Mouse (Mus musculus) megakaryocyte, adult 5-6 weeks (primary cell): ENCODE measurements around the gene Lrrc25. TPM values are rescaled to one million over a fixed set of nuclear protein-coding genes. Genes with fewer than 3 reads are reported as not detected.
"Not testable (repeated sequence)": the region's sequence is repeated elsewhere in the genome, so short reads cannot be mapped to it uniquely, and the experiment has no call there.

ENCODE experiments used
- ATAC-seq: 2 replicates; pipeline ENCODE4 v1.8.0; 2016; ENCODE audit warnings: mild to moderate bottlenecking, inconsistent platforms; ENCODE audit not compliant: poor library complexity, severe bottlenecking
- total RNA-seq, 2 experiments: library from RNA; stranded (forward) in 1 of 2; stranded (reverse) in 1 of 2; fragments of 153-499, 151-499 nt in 1 of 2; fragments of 221-1000, 200-1000 nt in 1 of 2; gene quantifications; 2 replicates each; pipeline versions ENCODE4 v1.2.3 to v1.2.4; 2015 to 2017

Gene Lrrc25
- total RNA-seq (2015) (62.2 and 64.6 TPM in 2 replicates), total RNA-seq (2017) (29.3 and 33.8 TPM in 2 replicates)

- peak; percentile 25 for ATAC-seq
These were observed at the start of gene Lrrc25 for GRCm38 (mm10) chr8:70615894-70616293. Gene Lrrc25, plus strand, starts transcription at chr8:70616155.

- no peak for ATAC-seq
These were observed 45.6 kb upstream of the Lrrc25 start for GRCm38 (mm10) chr8:70570360-70570759.

GRCm38 (mm10) chr8:70570990-70571389 is 45.0 kb upstream of the Lrrc25 start:
- no peak for ATAC-seq

- ATAC-seq = no peak
These were observed 41.7 kb upstream of the Lrrc25 start for GRCm38 (mm10) chr8:70574302-70574701.

- no peak for ATAC-seq
These were observed 41.0 kb upstream of the Lrrc25 start for GRCm38 (mm10) chr8:70574915-70575314.

GRCm38 (mm10) chr8:70577207-70577606 is 38.7 kb upstream of the Lrrc25 start:
- ATAC-seq = no peak

- ATAC-seq = no peak
These were observed 32.2 kb upstream of the Lrrc25 start for GRCm38 (mm10) chr8:70583476-70584387.

GRCm38 (mm10) chr8:70584606-70585257 is 31.2 kb upstream of the Lrrc25 start:
- no peak for ATAC-seq

GRCm38 (mm10) chr8:70585258-70585652 is 30.7 kb upstream of the Lrrc25 start:
- ATAC-seq = peak; percentile 97

- ATAC-seq = not testable (repeated sequence)
These were observed 28.0 kb upstream of the Lrrc25 start for GRCm38 (mm10) chr8:70587955-70588354.

- no peak for ATAC-seq
These were observed 24.4 kb upstream of the Lrrc25 start for GRCm38 (mm10) chr8:70591569-70591968.

- ATAC-seq = no peak
These were observed 22.8 kb upstream of the Lrrc25 start for GRCm38 (mm10) chr8:70593173-70593572.

GRCm38 (mm10) chr8:70593961-70594609 is 21.9 kb upstream of the Lrrc25 start, which contains the start of gene Isyna1:
Gene Isyna1, plus strand, starts transcription at chr8:70594373.
- ATAC-seq = peak; percentile 88

- peak; percentile 39 for ATAC-seq
These were observed 21.1 kb upstream of the Lrrc25 start for GRCm38 (mm10) chr8:70594621-70595564.

GRCm38 (mm10) chr8:70595811-70596210 is 20.1 kb upstream of the Lrrc25 start:
- no peak for ATAC-seq

GRCm38 (mm10) chr8:70596216-70596615 is 19.7 kb upstream of the Lrrc25 start:
- ATAC-seq = no peak

GRCm38 (mm10) chr8:70596775-70597416 is 19.1 kb upstream of the Lrrc25 start:
- no peak for ATAC-seq

- ATAC-seq = no peak
These were observed 18.3 kb upstream of the Lrrc25 start for GRCm38 (mm10) chr8:70597417-70598272.

GRCm38 (mm10) chr8:70598283-70598682 is 17.7 kb upstream of the Lrrc25 start:
- no peak for ATAC-seq
